Mouse (Mus musculus) embryonic facial prominence, embryonic 10.5 days (tissue): ENCODE measurements at regions not wholly inside any gene's neighbourhood (a gene's known extent, or its start where the extent isn't known, plus 50 kb on each side); places are given as distances from the start of the nearest gene placed in this dataset.

ENCODE experiments used
- DNase-seq: peaks from one replicate; pipeline ENCODE4 v3.0.0-alpha.2; 2017; ENCODE audit warnings: low spot score
- H3K27ac ChIP-seq: fragments of 300-500 bp; sonication (generic); replicated peaks from 2 replicates; pipeline ENCODE4 v1.5.1; 2016; ENCODE audit warnings: mild to moderate bottlenecking
- H3K27me3 ChIP-seq: fragments of 300-500 bp; sonication (generic); replicated peaks from 2 replicates; pipeline ENCODE4 v1.6.1; 2016; ENCODE audit warnings: low read depth, mild to moderate bottlenecking; ENCODE audit not compliant: poor library complexity, severe bottlenecking
- H3K36me3 ChIP-seq: fragments of 300-500 bp; sonication (generic); replicated peaks from 2 replicates; pipeline ENCODE4 v1.6.1; 2016; ENCODE audit warnings: mild to moderate bottlenecking, moderate library complexity
- H3K4me1 ChIP-seq: fragments of 300-500 bp; sonication (generic); 2 replicates; pipeline ENCODE4 v1.6.1; 2016
- H3K4me3 ChIP-seq: fragments of 300-500 bp; sonication (generic); 2 replicates; pipeline ENCODE4 v1.5.1; 2016; ENCODE audit warnings: mild to moderate bottlenecking, moderate library complexity
- H3K9me3 ChIP-seq: fragments of 300-500 bp; sonication (generic); 2 replicates; pipeline ENCODE4 v1.6.1; 2016; ENCODE audit warnings: mild to moderate bottlenecking
- WGBS: fragments of 180-500 bp; shearing (Covaris S2); methylation state at CpG from one replicate; pipeline ENCODE4 v1.1.7; 2016; 5-methylcytosine and 5-hydroxymethylcytosine counted together

GRCm38 (mm10) chr8:41820605-41821395, 403.9 kb upstream of the Frg1 start:
- no peaks in the 10 kb centered on the region for H3K9me3 ChIP-seq
- no peak for DNase-seq
- H3K27me3 ChIP-seq: no peaks in the 10 kb centered on the region
- peaks cover 9% of the 10 kb centered on the region for H3K4me1 ChIP-seq
- H3K27ac ChIP-seq: no peak overlapping the region
- H3K4me3 ChIP-seq: no peak overlapping the region
- no peaks in the 10 kb centered on the region for H3K36me3 ChIP-seq
- 83% methylated on average over 4 of the region's 4 CpGs for whole genome bisulfite sequencing

- Histone ChIP-seq H3K4me1 (peaks cover 9% of the 10 kb centered on the region), H3K9me3 (no peaks in the 10 kb centered on the region), H3K4me3 (no peak overlapping the region), H3K36me3 (no peaks in the 10 kb centered on the region), H3K27ac (peak overlapping the region; percentile 36; the same call in 1 of the 2 replicates), H3K27me3 (no peaks in the 10 kb centered on the region)
- 68% methylated on average over 5 of the region's 5 CpGs for WGBS
- no peak for DNase-seq
Observed at GRCm38 (mm10) chr8:41818577-41818976, 401.7 kb upstream of the Frg1 start.

- 37% methylated on average over 1 of the region's 1 CpGs for WGBS
- Histone ChIP-seq H3K36me3 (no peaks in the 10 kb centered on the region), H3K4me3 (no peak overlapping the region), H3K9me3 (no peaks in the 10 kb centered on the region), H3K4me1 (peaks cover 9% of the 10 kb centered on the region), H3K27me3 (no peaks in the 10 kb centered on the region), H3K27ac (0 out of 2 replicates have a peak overlapping the region, but pooled peaks have one; percentile 36)
- no peak for DNase-seq
Observed at GRCm38 (mm10) chr8:41818079-41818478, 401.2 kb upstream of the Frg1 start.

GRCm38 (mm10) chr8:41815272-41815671, 398.4 kb upstream of the Frg1 start:
- 86% methylated on average over 3 of the region's 3 CpGs for WGBS
- Histone ChIP-seq H3K4me1 (peaks cover 9% of the 10 kb centered on the region), H3K4me3 (no peak overlapping the region), H3K36me3 (no peaks in the 10 kb centered on the region), H3K27me3 (no peaks in the 10 kb centered on the region), H3K27ac (no peak overlapping the region), H3K9me3 (no peaks in the 10 kb centered on the region)
- DNase-seq: no peak

- WGBS: 80% methylated on average over 2 of the region's 2 CpGs
- H3K36me3 ChIP-seq: no peaks in the 10 kb centered on the region
- DNase-seq: no peak
- H3K4me1 ChIP-seq: no peaks in the 10 kb centered on the region
- H3K27ac ChIP-seq: no peak overlapping the region
- H3K9me3 ChIP-seq: no peaks in the 10 kb centered on the region
- H3K27me3 ChIP-seq: no peaks in the 10 kb centered on the region
- H3K4me3 ChIP-seq: no peak overlapping the region
Observed at GRCm38 (mm10) chr8:41795625-41796024, 378.8 kb upstream of the Frg1 start.

- H3K36me3 ChIP-seq: no peaks in the 10 kb centered on the region
- H3K27ac ChIP-seq: no peak overlapping the region
- no peak for DNase-seq
- WGBS: 65% methylated on average over 9 of the region's 9 CpGs
- H3K4me3 ChIP-seq: no peak overlapping the region
- no peaks in the 10 kb centered on the region for H3K4me1 ChIP-seq
- H3K27me3 ChIP-seq: no peaks in the 10 kb centered on the region
- no peaks in the 10 kb centered on the region for H3K9me3 ChIP-seq
Observed at GRCm38 (mm10) chr8:41786952-41787861, 370.3 kb upstream of the Frg1 start.

GRCm38 (mm10) chr8:41785977-41786376, 369.1 kb upstream of the Frg1 start:
- 87% methylated on average over 2 of the region's 2 CpGs for WGBS
- no peaks in the 10 kb centered on the region for H3K9me3 ChIP-seq
- DNase-seq: no peak

GRCm38 (mm10) chr8:41782837-41783236, 366.0 kb upstream of the Frg1 start:
- H3K4me3 ChIP-seq: no peak overlapping the region
- H3K9me3 ChIP-seq: no peaks in the 10 kb centered on the region
- WGBS: 74% methylated on average over 1 of the region's 1 CpGs
- H3K4me1 ChIP-seq: no peaks in the 10 kb centered on the region
- DNase-seq: no peak
- no peaks in the 10 kb centered on the region for H3K36me3 ChIP-seq
- no peak overlapping the region for H3K27ac ChIP-seq
- H3K27me3 ChIP-seq: no peaks in the 10 kb centered on the region

More at GRCm38 (mm10) chr8:41785977-41786376, 369.1 kb upstream of the Frg1 start:
- H3K36me3 ChIP-seq: no peaks in the 10 kb centered on the region
- no peak overlapping the region for H3K27ac ChIP-seq
- no peaks in the 10 kb centered on the region for H3K27me3 ChIP-seq
- H3K4me3 ChIP-seq: no peak overlapping the region
- no peaks in the 10 kb centered on the region for H3K4me1 ChIP-seq

GRCm38 (mm10) chr8:41779459-41779858, 362.6 kb upstream of the Frg1 start:
- no peak for DNase-seq
- no peaks in the 10 kb centered on the region for H3K27me3 ChIP-seq
- H3K4me1 ChIP-seq: no peaks in the 10 kb centered on the region
- no peaks in the 10 kb centered on the region for H3K9me3 ChIP-seq
- H3K27ac ChIP-seq: no peak overlapping the region
- no peak overlapping the region for H3K4me3 ChIP-seq
- 89% methylated on average over 3 of the region's 3 CpGs for WGBS
- no peaks in the 10 kb centered on the region for H3K36me3 ChIP-seq

GRCm38 (mm10) chr8:41771729-41772128, 354.9 kb upstream of the Frg1 start:
- Histone ChIP-seq H3K9me3 (no peaks in the 10 kb centered on the region), H3K36me3 (no peaks in the 10 kb centered on the region), H3K27me3 (no peaks in the 10 kb centered on the region), H3K4me3 (no peak overlapping the region), H3K27ac (no peak overlapping the region), H3K4me1 (no peaks in the 10 kb centered on the region)
- no peak for DNase-seq
- WGBS: 80% methylated on average over 4 of the region's 4 CpGs

GRCm38 (mm10) chr8:41753481-41753880, 336.6 kb upstream of the Frg1 start:
- Histone ChIP-seq H3K4me3 (no peak overlapping the region), H3K9me3 (no peaks in the 10 kb centered on the region), H3K27ac (no peak overlapping the region), H3K4me1 (no peaks in the 10 kb centered on the region), H3K27me3 (no peaks in the 10 kb centered on the region), H3K36me3 (no peaks in the 10 kb centered on the region)
- 92% methylated on average over 1 of the region's 1 CpGs for WGBS
- no peak for DNase-seq

- no peaks in the 10 kb centered on the region for H3K4me1 ChIP-seq
- DNase-seq: no peak
Observed at GRCm38 (mm10) chr8:41752641-41753040, 335.8 kb upstream of the Frg1 start.

GRCm38 (mm10) chr8:41747024-41747423, 330.1 kb upstream of the Frg1 start:
- H3K4me1 ChIP-seq: no peaks in the 10 kb centered on the region
- 92% methylated on average over 6 of the region's 6 CpGs for WGBS

More at GRCm38 (mm10) chr8:41752641-41753040, 335.8 kb upstream of the Frg1 start:
- Histone ChIP-seq H3K27me3 (no peaks in the 10 kb centered on the region), H3K9me3 (no peaks in the 10 kb centered on the region), H3K27ac (no peak overlapping the region), H3K36me3 (no peaks in the 10 kb centered on the region), H3K4me3 (no peak overlapping the region)
- WGBS: 86% methylated on average over 2 of the region's 2 CpGs

More at GRCm38 (mm10) chr8:41747024-41747423, 330.1 kb upstream of the Frg1 start:
- Histone ChIP-seq H3K9me3 (no peaks in the 10 kb centered on the region), H3K36me3 (no peaks in the 10 kb centered on the region), H3K27ac (no peak overlapping the region), H3K4me3 (no peak overlapping the region), H3K27me3 (no peaks in the 10 kb centered on the region)
- no peak for DNase-seq
